Mouse (Mus musculus) retina, postnatal 7 days (tissue): Measurements from ENCODE around the gene Snx15.

ENCODE experiments used
- DNase-seq: peaks from one replicate; pipeline ENCODE4 v3.0.0-alpha.2; 2012; ENCODE audit warnings: low read depth, low spot score

Gene Snx15

DNA sequence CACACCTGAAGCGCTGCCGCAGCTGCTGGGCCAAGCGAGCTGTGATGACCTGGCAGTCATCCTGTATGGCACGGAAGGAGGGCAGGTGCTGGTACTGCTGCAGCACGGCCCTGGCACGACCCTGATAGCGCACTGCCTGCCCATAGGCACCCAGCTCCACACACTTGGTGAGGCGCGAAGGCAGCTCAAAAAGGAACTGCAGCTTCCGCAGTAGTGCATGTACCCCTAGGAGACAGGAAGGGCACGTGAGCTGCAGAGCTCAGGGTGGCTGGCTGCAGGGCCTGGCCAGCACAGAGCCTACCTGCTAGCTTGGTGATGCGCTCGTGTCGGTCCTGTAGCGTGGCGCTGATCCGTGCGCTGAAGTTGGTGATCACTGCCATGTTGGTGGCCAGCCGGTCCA, 56.8 kb downstream of the Snx15 start:
- DNase-seq = no peak

DNA sequence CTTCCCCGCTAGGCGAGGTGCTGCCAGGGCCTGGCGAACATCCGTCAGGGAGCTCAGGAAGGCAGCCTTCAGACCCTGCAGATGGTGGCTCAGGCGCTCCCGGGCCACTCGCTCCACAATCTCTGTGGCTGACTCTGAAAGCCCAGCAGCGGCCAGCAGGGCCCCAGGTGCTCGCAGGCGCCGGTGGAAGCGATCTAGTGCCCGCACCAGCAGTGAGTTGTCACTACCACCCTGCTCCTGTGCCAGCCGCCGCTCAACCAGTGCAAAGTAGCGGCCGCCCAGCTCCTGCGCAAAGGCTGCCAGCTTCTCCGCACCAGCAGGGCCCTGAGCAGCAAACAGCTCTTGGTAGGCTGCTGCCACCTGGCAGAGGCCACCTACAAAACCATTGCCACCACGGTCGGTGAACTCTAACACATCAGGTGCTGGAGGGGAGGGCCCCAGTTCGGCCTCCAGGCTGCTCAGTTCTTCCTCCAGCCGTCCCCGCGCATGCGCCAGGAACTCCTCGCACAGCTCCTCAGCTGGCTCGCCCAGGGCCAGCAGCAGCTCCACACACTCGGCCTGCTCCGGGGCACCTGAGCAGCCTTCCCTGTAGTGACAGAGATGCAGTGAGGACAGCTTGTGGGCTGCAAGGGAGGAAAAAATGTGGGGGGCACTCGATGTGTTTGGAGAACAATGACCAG, 57.4 kb downstream of the Snx15 start:
- DNase-seq = no peak

DNA sequence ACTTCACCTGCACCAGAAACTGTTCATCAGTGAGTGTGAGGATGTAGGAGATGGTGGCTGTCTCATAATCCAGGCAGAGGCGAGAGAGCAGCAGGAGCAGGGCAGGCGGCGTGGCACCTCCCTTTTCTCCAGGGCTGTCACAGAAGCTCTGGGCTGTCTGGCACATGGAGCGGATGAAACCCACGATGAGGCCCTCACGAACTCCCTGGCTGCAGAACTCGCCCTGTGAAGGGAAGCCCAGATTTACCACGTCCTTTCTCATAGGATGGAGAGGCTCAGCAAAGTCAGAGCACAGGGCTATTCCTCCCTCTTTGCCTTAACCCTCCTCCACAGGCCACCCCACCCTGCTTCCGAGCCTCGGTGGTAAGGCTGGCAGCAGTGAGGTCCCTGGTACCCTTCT, 58.3 kb downstream of the Snx15 start:
- no peak for DNase-seq
